Mouse (Mus musculus): Measurements from ENCODE around the gene Hoxd8.

GRCm38 (mm10) chr2:74708676-74709075 is 4.3 kb downstream of the Hoxd8 start:
- TF ChIP-seq CTCF (IDR thresholded peaks at IDR 0.05; ENCODE audit: control insufficient read depth, insufficient read depth, low read length) (no peak), POLR2A (IDR thresholded peaks at IDR 0.05; ENCODE audit: borderline replicate concordance, control insufficient read depth, low read depth, low read length) (no peak)

Data from bone marrow, adult 2 months (tissue).